Mouse (Mus musculus): Measurements from ENCODE around the gene Rars2.
"Not testable (repeated sequence)": the region's sequence is repeated elsewhere in the genome, so short reads cannot be mapped to it uniquely, and the experiment has no call there.

Rars2 gene

DNA sequence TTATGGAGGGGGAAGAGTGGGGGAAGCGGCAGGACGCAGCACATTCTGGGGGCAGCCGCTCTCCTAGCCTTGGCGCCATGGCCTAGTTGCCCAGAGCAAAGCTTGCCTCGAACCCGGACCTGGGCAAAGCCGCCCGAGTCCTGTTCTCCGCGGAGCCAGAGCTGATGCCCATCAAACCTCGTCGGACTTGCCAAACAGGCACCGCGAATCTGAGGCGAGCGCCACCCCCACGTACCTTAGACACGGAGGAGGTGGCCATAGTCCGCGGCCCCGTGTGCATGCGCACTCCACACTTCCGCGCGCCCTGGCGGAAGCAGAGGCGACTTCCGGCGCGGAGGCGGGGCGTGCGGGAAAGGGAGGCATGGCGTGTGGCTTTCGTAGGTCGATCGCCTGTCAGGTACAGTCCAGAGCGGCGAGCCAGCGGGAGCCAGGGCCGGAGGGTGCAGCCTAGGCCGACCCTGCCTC lies at the start of gene Rars2, which contains the start of gene Orc3:
Gene Rars2 (plus strand): TSS at position 328 of the 465 bp plus-strand sequence.
Gene Orc3 (minus strand): TSS at position 315 of the 465 bp plus-strand sequence.
- peak; percentile 94 for DNase-seq (ENCODE audit: low read depth, low spot score)

DNA sequence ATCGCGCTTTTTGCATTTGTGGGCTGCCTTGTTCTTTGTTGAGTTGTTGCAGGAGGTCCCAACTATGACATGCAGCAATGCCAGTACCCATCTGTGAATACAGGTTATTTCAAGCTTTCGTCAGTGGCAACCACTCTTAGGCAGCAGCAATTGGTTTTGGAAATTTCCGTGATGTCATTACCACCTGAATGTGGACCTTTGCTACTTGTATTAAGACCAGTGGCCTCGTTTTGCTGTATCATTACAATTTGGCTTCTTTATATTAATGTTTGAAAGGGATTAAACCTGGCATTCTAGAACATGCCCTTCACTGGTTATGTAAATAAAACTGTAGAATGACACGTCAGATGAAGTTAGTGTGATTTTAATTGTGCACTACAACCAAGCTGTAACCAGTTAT lies 48.5 kb upstream of the Rars2 start:
- no peak for DNase-seq (ENCODE audit: low read depth, low spot score)

DNA sequence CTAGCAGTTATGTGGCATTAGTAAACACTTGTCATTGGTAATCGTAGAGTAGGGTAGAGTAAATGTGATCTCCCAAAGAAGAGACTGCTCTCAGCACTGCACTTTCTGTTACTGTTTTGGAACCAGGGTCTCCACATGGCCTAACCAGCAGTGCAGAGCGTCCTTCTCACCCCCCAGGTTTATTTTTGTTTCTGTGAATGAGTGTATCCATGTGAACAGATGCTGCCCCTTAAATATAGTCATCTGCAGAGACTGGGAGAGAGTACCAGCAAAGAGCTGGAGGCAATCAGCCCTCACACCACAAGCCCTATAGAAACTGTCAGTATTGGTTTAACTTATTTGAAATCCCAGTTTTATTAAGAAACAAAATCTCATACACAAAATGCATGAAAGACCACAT lies 41.9 kb upstream of the Rars2 start:
- DNase-seq (ENCODE audit: low read depth, low spot score), result no peak

DNA sequence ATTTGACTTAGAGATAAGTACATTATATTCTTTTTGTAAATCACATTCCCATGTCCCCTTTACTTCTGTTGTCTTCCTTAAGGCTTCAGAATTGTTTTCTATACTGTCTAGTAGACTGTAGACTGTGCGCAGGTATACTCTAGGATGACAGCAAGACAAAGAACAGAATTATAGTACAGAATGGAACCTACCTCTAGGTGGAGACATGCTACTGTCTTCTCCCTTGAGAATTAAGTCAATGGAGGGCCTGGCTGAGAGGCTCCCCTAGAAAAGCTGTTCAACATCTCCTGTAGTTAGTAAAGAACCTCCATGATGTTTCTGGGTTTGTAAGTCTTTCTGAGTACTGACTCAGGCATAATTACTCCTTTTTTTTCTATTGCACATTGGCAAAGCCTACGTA lies 37.7 kb upstream of the Rars2 start:
- DNase-seq (ENCODE audit: low read depth, low spot score), result no peak

DNA sequence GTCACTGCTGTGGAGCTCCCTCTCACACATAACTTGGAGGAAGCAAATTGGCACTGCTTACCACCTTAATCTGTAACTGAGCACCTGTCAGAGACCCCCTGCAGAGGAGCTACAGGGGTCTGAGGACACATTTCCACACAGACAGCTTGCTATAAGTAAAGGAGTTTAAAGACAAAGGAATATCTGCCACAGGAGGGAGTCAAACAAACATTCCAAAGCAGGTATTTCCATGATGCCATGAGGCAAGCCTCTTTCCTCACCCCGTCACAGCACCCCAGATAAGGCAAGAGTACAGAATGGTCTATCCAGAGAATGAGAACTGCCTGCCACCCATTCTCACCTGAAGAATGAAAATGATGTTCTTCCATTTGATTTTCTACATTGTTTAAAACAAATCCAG lies 35.5 kb upstream of the Rars2 start:
- DNase-seq (ENCODE audit: low read depth, low spot score), result no peak

DNA sequence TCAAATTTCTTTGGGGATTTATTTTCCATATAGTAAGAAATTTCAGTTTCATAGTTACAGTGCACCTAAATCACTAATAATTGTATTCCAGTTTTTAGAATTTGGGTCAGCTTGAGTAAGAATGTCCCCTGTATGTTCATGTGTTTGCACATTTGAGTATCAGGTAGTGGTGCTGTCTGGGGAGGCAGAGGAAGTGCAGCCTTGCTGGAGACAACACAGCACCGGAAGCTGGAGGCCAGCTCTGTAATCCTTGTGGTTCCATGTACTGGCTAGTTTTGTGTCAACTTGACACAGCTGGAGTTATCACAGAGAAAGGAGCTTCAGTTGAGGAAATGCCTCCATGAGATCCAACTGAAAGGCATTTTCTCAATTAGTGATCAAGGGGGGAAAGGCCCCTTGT lies 33.3 kb upstream of the Rars2 start:
- not testable (repeated sequence) for DNase-seq (ENCODE audit: low read depth, low spot score)

DNA sequence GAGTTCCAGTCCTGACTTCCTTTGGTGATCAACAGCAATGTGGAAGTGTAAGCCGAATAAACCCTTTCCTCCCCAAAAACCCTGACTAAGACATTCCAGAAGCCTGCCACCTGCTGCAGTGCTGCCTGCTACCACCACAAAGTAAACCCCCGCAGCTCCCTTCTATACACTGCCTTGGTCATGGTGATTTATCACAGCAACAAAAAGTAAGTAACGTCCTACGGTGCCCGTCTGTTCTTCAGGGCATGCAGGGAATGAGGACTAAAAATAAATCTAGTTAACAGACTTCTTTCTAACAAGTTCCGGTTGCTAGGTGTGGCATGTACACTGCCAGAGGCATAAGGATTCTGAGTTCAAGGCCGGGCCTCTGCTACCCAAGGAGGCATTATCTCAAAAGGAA lies 32.8 kb upstream of the Rars2 start:
- no peak for DNase-seq (ENCODE audit: low read depth, low spot score)

DNA sequence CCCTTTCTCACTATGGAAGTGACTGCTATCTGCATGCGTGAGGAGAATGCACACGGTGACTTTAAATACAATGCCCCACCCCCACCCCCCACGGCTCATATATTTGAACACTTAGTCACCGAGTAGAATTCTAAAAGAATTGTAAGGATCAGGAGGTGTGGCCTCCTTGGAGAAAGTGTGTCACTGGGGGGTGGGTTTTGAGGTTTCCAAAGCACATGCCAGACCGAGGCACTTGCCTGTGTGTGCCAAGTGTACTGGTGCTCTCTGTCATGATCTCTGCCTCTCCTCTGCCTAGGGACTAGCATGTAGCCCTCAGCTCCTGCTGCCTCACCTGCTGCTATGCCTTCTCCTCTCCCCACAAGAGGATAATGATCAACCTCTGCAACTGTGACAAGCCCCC lies 32.3 kb upstream of the Rars2 start:
- DNase-seq (ENCODE audit: low read depth, low spot score), result no peak

DNA sequence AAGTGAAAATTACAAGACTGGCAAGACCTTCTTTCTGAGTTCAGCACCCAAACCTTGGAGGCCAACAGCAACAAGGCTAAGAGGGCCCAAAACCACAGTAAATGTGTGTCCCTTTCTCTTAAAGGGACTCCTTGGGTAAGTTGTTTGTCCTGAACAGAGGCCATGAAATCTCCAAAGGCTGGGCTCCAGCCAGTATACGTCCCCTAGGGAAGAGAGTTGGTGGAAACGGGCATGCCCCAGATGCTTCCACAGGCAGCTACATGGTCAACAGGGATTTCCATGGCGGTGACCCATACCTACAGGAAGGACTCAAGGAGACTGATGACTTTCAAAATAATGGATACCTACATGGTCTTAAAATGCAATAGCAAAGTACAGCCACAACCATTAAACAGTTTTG lies 31.3 kb upstream of the Rars2 start:
- DNase-seq (ENCODE audit: low read depth, low spot score), result no peak

DNA sequence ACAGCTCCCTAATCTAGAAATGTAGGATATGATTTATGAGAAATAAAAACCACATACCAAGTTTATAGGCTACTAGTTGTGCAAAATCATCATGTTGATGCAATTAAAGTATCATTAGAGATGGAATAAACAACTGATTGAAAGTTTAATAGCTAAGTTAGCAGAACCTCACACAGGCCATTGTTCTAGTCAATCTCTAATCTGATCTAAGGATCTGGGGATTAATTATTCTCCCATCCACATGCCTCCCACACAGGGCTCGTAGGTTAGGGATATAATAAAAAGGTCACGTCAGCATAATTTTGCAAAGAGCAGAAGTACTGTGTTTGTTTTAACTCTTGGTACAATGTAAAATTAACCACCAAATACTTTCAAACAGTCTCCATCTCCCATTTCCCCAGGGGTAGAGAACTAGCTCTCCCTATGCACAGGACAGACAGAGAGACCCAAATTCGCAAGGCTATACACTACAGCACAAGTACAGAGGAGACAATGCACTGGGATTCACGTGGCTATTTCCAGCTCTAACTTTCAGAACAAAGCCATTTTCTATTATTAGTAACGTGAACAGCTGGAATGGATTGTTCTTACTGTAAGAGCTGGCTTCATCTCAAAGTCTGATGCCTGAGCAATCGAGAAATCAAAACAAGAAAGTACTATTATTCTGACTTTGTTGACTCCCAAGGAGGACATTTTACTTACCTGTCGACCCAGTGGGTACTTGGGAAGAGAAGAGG lies 29.7 kb upstream of the Rars2 start:
- DNase-seq (ENCODE audit: low read depth, low spot score), result no peak

DNA sequence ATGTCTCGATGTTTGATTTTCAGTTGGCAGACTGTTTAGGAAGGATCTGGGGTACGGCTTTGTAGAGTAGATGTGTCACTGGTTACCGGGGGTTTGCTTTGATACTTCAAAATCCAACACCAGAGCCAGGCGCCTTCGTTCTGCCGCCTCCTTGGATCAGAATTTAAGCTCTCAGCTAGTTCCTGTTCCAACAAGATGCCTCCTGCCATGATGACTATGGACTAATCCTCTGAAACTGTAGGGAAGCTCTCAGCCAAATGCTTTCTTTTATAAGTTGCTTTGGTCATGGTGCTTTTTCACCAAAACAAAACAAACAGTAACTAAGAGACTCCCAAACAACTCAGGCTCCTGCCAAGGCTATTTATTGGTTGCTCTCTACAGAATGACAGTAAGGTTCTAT lies 11.6 kb upstream of the Rars2 start:
- DNase-seq (ENCODE audit: low read depth, low spot score), result no peak

DNA sequence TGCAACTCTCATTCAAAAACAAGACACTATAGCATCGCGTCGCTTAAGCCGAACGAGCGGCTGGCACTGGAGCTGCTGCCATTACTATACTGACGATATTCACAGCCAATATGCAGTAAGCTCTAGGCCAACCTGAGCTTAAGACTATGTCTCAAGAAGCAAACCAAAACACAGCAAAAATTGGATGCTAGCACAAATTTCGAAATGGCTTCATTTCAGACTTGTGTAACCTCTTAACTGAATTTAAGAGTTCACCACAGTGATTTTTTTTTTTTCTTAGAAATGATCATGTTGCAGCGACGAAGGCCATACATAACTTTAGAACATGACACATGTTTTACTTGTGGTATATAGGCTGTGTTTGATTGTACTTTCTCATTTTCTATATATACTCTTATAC lies 8.1 kb upstream of the Rars2 start:
- no peak for DNase-seq (ENCODE audit: low read depth, low spot score)

DNA sequence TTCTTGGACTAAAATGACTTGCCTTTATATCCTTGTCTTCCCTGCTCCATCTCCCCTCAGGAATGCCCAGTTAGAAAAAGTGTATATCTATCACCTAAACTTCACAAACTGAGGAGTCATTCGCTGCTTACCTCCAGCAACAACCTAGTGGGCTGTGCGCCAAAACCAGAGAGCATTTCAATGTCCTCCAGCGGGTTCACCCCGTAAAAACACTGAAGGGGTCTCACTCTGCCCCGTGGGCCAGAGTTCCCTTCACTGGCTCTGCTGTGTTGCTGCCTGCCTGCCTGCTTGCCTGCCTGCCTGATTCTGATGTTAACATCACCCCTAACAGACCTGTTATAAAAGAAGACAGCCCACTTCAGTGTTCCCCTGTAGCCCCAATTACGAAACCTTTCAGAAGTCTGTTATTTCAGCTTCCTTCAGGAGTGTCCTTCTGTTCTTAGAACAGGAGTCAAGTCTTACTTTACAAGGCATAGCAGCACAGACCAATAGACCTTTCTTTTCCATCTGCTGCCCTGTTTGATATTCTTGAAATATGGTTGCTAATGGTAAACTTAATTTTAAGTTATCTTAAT lies 1.1 kb upstream of the Rars2 start:
- DNase-seq (ENCODE audit: low read depth, low spot score), result no peak

DNA sequence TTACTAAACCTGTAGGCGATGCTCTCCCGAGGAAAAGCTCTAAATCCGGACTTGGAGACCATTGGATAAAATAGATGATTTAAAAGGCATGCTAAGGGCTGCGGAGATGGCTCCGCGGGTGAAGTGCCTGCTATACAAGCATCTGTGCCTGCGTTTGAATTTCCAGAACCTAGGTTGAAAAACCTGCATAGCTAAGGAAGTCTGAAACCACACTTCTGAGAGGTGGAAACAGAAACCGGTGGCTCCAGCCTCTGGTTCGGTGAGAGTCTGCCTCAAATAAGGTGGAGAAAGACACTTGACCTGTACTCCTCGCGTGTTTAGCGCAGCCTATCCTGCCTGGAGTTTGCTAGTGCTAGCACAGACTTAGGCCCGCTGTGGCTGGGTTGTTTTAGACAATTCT lies 546 bp downstream of the Rars2 start:
- DNase-seq (ENCODE audit: low read depth, low spot score), result peak; percentile 36

DNA sequence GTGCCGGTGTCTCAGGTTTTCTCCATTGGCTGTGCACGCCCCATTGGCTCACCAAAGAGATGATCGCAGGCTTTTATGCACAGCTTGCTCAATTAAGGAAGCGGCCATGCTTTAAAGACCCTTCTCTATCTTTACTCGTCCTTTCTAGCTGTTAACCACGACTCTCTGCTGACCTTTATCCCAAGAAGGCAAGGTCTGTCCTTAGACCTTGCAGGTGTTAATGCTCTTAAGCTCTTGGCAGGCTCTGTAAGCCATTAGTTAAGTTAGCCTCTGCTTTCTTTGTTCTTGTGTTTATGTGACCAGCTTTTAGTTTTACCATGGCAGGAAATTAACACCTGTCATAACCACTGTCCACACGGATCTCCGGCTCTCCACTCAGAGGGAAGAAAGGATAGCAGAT lies 1.4 kb downstream of the Rars2 start:
- DNase-seq (ENCODE audit: low read depth, low spot score), result no peak

DNA sequence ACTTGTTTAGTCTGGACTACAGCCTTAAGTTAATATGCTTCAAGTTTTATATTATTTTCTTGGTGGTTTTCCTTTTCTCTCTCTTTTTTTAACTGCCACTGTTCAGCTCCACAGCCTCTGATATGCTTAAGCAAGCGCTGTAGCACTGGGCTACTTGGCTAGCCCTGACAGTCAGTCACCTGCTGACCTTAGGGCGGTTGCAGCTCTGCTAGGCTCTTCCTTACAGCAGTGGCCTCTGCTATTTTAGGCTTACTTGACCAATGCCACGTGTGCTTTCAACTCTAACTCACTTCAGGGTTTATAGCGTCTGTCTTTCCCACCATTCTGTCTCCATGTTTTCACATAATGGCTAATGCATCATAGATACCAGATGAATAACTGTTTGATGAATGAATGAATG lies 10.8 kb downstream of the Rars2 start:
- DNase-seq (ENCODE audit: low read depth, low spot score), result no peak

DNA sequence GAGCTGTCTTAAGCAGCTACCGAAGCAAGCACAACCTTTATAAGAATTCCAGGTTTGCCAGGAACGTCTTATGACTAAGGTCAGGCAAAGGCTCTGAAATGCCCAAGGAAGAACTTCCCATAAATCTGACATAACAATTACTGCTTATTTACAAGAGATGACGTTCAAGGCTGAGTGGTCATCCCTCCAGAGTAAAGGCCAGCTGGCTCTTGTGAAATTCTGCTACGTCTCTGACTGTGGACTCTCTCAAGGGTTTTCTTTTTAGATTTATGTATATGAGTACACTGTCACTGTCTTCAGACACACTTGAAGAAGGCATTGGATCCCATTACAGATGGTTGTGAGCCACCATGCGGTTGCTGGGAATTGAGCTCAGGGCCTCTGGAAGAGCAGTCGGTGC lies 11.6 kb downstream of the Rars2 start:
- no peak for DNase-seq (ENCODE audit: low read depth, low spot score)

DNA sequence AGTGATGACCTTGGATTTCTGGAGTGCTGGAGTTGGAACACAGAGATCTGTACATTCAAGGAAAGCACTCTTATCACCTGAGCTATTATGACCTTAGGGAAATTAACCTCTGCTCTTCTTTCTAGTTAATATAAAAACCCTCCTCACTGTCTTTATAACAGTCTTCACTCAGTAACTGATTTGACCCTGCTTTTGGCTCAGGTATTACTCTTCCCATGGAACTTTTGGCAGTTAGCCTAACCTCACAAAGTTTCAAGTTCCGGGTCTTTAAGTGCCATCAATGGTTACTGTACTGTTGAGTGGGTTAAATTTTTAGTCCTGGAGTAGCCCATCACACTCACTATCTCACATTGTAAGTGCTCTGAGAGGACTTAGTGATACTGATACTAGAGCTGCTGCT lies 15.2 kb downstream of the Rars2 start:
- no peak for DNase-seq (ENCODE audit: low read depth, low spot score)

DNA sequence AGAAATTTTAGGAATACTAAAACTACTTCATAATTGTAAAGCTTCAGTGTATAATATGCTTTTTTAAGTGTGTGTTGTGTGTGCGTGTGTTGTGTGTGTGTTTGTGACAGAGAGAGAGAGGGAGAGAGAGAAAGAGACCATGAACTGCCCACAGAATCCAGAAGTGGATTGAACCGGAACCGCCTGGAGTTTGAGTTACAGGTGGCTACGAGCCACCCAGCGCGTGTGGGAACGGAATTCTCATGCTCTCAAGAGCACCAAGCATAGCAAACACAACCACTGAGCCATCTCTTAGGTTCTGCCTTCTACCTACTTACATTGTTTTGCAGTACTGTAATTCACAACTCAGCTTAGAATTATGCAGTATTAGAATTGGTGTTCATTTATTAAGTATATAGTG lies 19.4 kb downstream of the Rars2 start:
- DNase-seq (ENCODE audit: low read depth, low spot score), result no peak

DNA sequence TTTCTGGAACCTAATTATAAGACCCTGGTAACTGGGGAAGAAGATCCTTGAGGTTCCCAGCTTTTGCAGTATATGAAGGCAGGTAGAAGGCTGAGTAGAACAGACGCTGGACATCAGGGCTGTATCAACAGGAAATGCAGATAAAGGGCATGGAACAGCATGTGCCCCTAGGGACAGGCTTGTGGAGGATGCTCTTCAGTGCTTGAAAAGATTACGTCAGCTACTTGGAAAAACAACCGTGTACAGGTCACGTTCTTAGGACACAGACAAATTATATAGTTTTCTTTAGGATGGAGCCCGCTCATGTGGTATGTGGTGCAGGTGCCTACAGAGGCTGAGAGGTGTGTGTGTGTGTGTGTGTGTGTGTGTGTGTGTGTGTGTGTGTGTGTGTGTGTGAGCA lies 21.3 kb downstream of the Rars2 start:
- DNase-seq (ENCODE audit: low read depth, low spot score), result no peak

DNA sequence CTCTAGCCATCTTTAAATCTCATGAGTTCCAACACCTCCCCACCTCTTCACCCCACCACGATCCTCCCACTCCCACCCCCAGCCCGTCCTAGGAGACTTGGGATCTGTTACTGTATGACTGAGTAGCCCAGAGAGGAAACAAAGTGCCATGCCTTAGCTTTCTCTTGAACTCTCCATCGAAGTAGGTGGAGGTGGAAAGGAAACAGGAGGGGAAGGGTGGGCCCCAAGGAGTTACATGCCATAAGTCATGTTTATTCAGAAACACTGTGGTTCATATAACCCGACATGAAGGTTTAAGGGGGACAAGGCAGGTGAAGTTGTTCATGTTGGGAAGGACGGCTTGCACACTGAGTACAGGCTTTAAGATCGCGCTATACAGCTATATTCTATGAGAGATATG lies 22.6 kb downstream of the Rars2 start:
- no peak for DNase-seq (ENCODE audit: low read depth, low spot score)

DNA sequence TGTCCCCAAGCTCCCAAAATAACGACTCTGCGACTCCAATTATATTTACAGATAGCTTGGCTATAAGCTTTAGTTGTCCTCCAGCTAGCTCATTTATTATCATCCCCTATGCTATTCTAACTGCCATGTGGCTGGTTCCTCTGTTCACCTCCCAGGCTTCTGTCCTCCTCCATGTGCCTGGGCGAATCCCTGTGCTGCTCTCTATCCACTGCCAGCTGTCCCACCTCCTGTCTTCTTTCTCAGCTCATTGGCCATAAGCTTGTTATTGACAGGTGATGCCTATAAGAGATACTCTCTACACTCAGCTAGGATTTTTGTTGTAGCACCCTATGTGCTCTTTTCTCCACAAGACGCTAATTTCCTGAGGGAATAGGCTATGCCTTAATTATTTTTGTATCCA lies 23.1 kb downstream of the Rars2 start:
- no peak for DNase-seq (ENCODE audit: low read depth, low spot score)

DNA sequence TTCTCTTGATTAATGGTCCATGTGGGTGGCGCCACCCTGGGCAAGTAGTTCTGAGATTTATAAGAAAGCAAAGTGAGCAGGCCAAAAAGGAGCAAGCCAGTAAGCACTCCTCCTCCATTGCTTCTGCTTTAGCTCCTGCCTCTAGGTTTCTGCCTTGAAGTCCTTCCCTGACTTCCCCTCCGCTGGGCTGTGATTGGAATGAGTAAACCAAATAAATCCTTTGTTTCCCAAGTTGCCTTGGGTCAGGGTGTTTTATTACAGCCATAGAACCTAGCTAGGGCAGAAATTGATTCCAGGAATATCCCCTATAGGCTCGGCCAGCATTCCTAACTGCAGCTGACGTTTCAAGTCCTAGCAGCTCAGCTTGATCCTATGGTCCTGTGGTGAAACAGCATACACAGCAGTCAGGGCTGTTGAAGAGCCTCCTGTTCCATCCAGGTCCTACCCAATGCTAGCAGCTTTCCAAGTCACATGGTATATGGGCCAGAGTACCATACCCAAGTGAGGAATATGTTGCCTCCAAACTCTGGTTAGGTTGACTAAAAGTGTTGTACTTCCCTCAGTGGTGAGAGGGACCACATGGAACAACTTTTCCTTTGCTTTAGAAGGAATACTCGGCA lies 25.1 kb downstream of the Rars2 start:
- no peak for DNase-seq (ENCODE audit: low read depth, low spot score)
